Mouse (Mus musculus) testis, adult 2 months (tissue): ENCODE data around the gene Dnajb7. TPM values are rescaled to one million over a fixed set of nuclear protein-coding genes. Genes with fewer than 3 reads are reported as not detected.

Source experiments
- H3K27ac ChIP-seq: fragments of 200-500 bp; 2 replicates; pipeline ENCODE4 v1.5.1; 2012; ENCODE audit warnings: low read depth, low read length; ENCODE audit not compliant: control insufficient read depth, insufficient read depth
- H3K27me3 ChIP-seq: fragments of 200-500 bp; 2 replicates; pipeline ENCODE4 v1.6.1; 2012; ENCODE audit warnings: mild to moderate bottlenecking, low read length, moderate library complexity; ENCODE audit not compliant: control insufficient read depth, insufficient read depth
- H3K36me3 ChIP-seq: fragments of 200-500 bp; 2 replicates; pipeline ENCODE4 v1.6.1; 2012; ENCODE audit warnings: mild to moderate bottlenecking, low read length; ENCODE audit not compliant: control insufficient read depth, insufficient read depth
- H3K4me1 ChIP-seq: fragments of 200-500 bp; 2 replicates; pipeline ENCODE4 v1.6.1; 2012; ENCODE audit warnings: low read length; ENCODE audit not compliant: control insufficient read depth, insufficient read depth
- H3K4me3 ChIP-seq: fragments of 200-500 bp; 2 replicates; pipeline ENCODE4 v1.5.1; 2012; ENCODE audit warnings: low read depth, mild to moderate bottlenecking, low read length, moderate library complexity, mixed read lengths; ENCODE audit not compliant: control insufficient read depth
- CTCF ChIP-seq: fragments of 200-500 bp; IDR thresholded peaks from 2 replicates; pipeline ENCODE4 v1.5.1; 2012; ENCODE audit warnings: low read depth, mild to moderate bottlenecking, inconsistent platforms, low read length, moderate library complexity; ENCODE audit not compliant: control insufficient read depth, insufficient read depth, insufficient replicate concordance
- POLR2A ChIP-seq: fragments of 200-500 bp; IDR thresholded peaks from 2 replicates; pipeline ENCODE4 v1.6.1; 2012; ENCODE audit warnings: low read depth, mild to moderate bottlenecking, inconsistent platforms, low read length, moderate library complexity; ENCODE audit not compliant: control insufficient read depth
- polyA plus RNA-seq: library from polyadenylated mRNA; depleted of rRNA; stranded (reverse); fragments of >200 nt; gene quantifications from 2 replicates; pipeline ENCODE4 v1.2.3, GENCODE M21; 2012

Dnajb7 gene
- polyA plus RNA-seq, 1 experiment, result 75.2 TPM

DNA sequence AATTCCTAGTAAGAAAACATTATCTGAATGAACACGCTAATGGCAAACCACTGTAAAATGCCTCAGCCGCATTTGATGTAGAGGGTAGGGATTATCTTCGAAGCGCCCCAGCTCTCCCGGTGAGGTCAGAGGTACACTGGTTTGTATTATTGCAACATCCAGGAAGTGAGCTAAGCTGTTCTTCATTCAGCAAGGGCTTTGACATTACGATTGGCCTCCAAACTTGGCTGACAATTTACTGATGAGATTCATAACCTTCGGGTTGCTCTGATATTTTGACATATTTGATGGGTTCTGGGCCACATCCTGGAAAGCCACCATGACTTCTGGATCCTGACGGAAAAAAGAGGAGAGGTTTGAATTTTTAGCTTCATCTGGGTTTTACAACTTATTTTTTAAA is 42.9 kb downstream of the Dnajb7 start:
- H3K36me3 ChIP-seq, result peaks cover 3% of the 10 kb centered on the region
- peaks cover 2% of the 10 kb centered on the region for H3K4me1 ChIP-seq
- H3K27ac ChIP-seq, result no peak overlapping the region
- TF ChIP-seq POLR2A (no peak), CTCF (no peak)
- no peaks in the 10 kb centered on the region for H3K27me3 ChIP-seq
- H3K4me3 ChIP-seq, result no peak overlapping the region

DNA sequence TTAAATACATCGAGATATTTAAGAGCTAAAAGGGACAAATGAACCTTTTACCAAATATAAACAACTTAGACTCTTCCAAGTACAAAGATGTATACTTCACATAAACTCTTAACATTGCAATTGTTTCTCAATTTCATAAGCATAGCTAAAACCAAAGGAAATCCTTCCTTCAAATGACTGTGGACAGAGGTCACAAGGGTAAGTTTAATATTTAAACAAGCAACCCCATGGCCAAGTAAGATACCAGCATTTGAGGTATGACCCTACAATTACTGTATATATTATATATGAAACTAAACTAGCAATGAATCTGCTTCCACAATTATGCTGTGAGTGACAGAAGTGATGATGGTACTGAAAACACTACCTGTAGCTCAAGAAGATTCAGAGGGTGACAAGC is 43.8 kb downstream of the Dnajb7 start:
- H3K36me3 ChIP-seq, result peaks cover 3% of the 10 kb centered on the region
- H3K4me1 ChIP-seq, result peaks cover 2% of the 10 kb centered on the region
- no peaks in the 10 kb centered on the region for H3K27me3 ChIP-seq
- no peak overlapping the region for H3K4me3 ChIP-seq
- no peak overlapping the region for H3K27ac ChIP-seq
- TF ChIP-seq POLR2A (no peak), CTCF (no peak)

DNA sequence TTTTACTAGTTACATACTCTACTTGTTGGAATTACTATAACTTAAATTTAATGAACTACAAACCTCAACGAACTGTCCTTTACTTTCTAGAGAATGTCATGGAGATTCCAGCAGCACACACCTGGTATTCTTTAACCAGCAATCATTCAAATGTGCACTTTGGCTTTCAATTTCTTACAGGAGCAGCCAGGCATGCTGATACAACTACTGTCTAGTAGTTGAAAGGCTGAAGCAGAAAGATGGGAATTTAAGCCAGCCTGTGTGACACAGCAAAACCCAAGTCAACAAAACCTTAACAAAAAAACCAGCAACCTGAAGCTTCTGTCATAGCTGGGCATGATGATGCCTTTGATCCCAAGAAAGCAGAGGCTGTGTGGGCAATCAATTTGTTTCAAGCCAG is 45.6 kb downstream of the Dnajb7 start:
- peaks cover 3% of the 10 kb centered on the region for H3K36me3 ChIP-seq
- H3K27ac ChIP-seq, result no peak overlapping the region
- no peak for TF ChIP-seq POLR2A
- TF ChIP-seq CTCF, result no peak
- H3K4me3 ChIP-seq, result no peak overlapping the region
- peaks cover 2% of the 10 kb centered on the region for H3K4me1 ChIP-seq
- no peaks in the 10 kb centered on the region for H3K27me3 ChIP-seq

DNA sequence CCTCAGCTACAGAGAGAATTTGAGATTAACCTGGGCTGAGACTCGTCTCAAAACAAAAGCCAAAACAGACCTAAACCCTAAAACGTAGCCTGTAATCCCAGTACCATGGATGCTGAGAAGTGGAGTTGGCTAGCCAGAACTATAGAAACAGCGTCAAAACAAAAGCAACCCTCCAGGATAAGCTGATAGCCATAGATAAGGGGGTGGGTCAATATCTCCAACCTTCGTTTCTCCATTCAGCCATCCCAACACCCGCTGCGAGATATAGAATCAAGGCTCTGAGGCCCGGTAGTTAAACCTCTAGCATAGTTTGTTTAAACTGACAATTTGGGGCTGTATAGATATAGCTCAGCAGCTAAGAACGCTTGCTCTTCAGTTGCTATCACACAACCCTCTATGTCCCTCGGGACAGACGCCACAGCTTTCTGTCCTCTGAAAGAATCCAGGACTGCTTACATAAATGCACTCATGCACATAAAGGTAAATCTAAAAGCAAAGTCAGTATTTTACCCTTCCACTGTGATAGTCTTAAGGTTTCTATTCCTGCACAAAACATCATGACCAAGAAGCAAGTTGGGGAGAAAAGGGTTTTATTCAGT is 46.6 kb downstream of the Dnajb7 start:
- H3K36me3 ChIP-seq, result peaks cover 3% of the 10 kb centered on the region
- TF ChIP-seq CTCF (no peak), POLR2A (no peak)
- peaks cover 2% of the 10 kb centered on the region for H3K4me1 ChIP-seq
- H3K27me3 ChIP-seq, result no peaks in the 10 kb centered on the region
- no peak overlapping the region for H3K4me3 ChIP-seq
- H3K27ac ChIP-seq, result no peak overlapping the region

DNA sequence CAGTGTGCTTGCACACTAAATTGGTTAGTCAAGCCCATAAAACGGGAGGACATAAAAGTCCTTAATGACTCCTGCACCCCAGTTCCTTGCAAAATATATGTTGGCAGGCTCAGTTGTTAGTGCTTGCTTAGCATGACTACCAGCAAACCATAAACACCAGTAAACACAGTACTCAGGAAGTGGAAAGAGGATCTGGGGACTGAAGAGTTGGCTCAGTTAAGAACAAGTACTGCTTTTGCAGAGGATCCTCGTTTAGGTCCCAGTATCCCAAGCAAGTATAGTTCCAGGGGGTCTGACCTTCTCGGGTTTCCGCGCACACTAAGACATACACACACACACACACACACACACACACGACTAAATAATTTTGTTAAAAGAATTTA is 47.1 kb downstream of the Dnajb7 start:
- peak overlapping the region; percentile 93 for H3K4me3 ChIP-seq

DNA sequence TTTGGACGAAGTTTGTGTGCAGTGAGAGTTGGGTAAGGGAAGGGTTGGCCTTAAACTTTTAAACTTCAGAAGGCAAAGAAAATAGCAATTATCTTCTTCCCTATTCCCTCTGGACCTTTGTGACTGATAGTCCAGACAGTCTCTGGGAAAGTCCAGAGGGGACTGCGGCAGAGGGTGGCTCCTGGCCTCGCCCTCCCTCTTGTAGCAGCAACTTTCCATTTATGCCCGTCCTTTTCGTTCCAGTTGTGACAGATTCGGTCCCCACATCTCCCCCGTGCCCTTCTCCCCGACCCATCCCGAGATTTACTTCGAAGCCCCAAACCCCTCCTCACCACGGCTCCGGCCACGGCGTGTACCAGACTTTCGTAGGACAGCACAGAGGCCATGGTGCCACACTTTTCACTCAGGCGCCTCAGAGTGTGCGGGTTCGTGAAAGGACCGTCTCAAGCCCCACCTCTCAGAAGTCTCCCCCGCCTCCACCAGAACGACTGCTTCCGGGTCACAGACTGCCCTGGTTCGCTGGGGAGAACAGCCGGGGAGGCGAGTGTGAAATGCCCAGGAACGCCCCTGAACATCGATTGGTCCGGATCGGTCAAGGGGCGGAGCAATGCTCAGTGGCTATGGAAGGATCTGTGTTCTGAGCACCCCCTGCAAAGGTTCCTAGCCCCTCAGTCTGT is 47.6 kb downstream of the Dnajb7 start, which contains the start of gene Slc25a17:
Gene Slc25a17 (minus strand): TSS at position 468 of the 677 bp plus-strand sequence.
- TF ChIP-seq POLR2A, result peak; percentile 70
- TF ChIP-seq CTCF, result no peak
- Histone ChIP-seq H3K27me3 (no peaks in the 10 kb centered on the region), H3K4me3 (peak within 1 kb of the TSS; percentile 93), H3K4me1 (peaks cover 2% of the 10 kb centered on the region), H3K36me3 (peaks cover 2% of the 10 kb centered on the region; the same call in 1 of the 2 replicates), H3K27ac (peak within 1 kb of the TSS; percentile 68)

More for the DNA sequence above, 47.1 kb downstream of the Dnajb7 start:
- peaks cover 2% of the 10 kb centered on the region for H3K4me1 ChIP-seq
- H3K36me3 ChIP-seq, result peaks cover 2% of the 10 kb centered on the region
- no peaks in the 10 kb centered on the region for H3K27me3 ChIP-seq
- TF ChIP-seq POLR2A (no peak), CTCF (no peak)
- H3K27ac ChIP-seq, result peak overlapping the region; percentile 34; the same call in 1 of the 2 replicates

DNA sequence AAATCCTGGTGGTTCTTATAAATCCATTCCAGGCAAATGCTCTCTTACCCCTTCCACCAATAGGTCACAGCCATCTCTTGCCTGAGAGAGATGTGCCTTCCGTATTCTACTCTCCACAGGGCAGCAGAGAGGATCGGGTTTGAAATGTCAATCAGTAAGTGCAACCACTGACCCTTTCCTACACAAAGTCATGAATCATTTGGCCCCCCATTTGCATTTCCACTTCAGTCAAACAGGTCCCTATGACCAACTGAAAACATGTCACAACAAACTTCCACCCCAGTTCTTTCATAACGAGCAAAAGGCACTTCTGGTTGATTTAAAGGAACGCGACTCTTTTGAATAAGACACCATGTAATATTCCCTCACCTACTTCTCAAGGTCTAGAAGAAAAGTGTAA is 48.7 kb downstream of the Dnajb7 start:
- no peak overlapping the region for H3K4me3 ChIP-seq

More for the DNA sequence above, 48.7 kb downstream of the Dnajb7 start:
- H3K36me3 ChIP-seq, result no peaks in the 10 kb centered on the region
- H3K4me1 ChIP-seq, result peaks cover 2% of the 10 kb centered on the region
- no peak overlapping the region for H3K27ac ChIP-seq
- TF ChIP-seq CTCF, result no peak
- no peak for TF ChIP-seq POLR2A
- H3K27me3 ChIP-seq, result no peaks in the 10 kb centered on the region
